Mouse (Mus musculus): ENCODE data around the gene Hoxd3.

Gene Hoxd3

GRCm38 (mm10) chr2:74731799-74732512, 20.2 kb downstream of the Hoxd3 start:
- no peak for DNase-seq

GRCm38 (mm10) chr2:74732513-74733316, 21.0 kb downstream of the Hoxd3 start:
- DNase-seq, result no peak

DNA sequence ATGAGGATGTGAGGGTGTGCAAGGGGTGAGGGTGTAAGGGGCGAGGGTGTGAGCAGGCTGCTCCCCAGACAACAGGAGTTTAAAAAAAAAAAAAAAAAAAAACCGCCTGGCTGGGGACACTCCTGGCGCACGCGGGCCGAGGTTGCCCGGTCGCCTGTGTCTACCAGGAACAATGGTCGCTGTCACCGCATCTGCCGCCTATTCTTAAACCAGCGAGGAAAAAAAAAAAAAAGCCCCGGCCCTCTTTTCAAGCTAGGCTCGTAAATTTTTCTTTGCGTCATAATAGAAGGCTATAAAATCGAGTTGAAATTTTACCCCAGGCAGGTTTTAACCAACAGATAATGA, 21.6 kb downstream of the Hoxd3 start:
- DNase-seq, result no peak

DNA sequence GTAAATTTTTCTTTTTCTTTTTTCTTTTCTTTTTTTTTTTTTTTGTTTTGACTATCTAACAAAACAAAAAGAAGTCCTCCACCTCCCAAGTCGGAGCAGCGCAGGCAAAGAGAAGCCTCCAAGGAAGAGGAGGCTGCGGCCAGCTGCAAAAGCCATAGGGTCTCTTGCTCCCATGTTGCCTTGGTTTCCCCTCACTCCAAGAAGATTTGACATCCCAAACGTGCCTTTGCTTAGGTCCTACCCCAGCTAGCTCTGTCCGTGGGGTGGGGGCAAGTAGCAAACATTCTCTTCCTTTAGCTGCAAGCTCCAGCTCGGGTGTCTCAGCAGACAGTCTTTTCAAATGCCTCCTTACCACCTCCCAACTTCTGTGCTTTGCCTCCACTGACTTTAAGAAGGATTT, 22.0 kb downstream of the Hoxd3 start:
- no peak for DNase-seq

- no peak for DNase-seq
Measured at GRCm38 (mm10) chr2:74734451-74734850, 22.7 kb downstream of the Hoxd3 start.

GRCm38 (mm10) chr2:74734996-74735811, 23.5 kb downstream of the Hoxd3 start:
- no peak for DNase-seq

DNA sequence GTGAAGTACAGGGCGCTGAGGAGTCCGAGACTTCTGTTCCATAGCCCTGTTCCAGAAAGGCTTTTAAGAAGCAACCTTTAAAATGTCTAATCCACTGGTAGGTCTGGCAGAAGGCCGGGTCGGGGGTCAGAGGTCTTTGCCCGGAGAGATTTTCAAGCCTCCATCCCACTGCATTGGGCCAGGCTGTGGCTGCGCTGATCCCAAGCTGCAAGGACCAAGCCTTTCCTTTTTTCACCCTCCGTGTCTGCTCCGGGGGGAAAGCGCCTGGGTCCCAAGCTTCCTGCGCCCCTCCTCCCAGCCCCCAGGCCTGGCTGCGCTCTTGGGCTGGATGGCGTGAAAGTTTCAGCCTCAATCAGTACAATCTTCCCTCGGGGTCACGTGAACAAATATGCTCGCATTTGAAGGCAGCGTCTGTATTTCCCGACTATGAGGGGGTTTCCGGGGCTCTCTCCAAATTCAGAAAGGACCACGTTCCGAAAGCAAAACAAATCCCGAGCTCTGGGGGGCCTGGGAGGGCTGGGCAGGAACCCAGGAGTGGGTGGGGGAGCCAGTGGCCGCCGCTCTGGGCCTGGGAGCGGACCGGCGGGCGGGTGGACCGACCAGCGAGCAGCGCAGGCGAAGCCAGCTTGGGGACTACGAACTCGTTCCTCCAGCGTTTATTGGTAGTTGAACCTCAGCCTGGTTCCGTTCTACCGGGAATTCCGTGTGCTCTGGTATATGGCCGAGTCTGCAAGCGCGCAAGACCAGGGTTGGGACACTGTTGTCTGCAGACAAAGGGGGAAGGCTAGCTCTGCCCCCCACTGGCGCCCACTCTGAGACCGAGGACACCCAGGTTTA, 24.3 kb downstream of the Hoxd3 start:
- DNase-seq, result no peak

GRCm38 (mm10) chr2:74736688-74737577, 25.2 kb downstream of the Hoxd3 start:
- DNase-seq, result no peak

DNA sequence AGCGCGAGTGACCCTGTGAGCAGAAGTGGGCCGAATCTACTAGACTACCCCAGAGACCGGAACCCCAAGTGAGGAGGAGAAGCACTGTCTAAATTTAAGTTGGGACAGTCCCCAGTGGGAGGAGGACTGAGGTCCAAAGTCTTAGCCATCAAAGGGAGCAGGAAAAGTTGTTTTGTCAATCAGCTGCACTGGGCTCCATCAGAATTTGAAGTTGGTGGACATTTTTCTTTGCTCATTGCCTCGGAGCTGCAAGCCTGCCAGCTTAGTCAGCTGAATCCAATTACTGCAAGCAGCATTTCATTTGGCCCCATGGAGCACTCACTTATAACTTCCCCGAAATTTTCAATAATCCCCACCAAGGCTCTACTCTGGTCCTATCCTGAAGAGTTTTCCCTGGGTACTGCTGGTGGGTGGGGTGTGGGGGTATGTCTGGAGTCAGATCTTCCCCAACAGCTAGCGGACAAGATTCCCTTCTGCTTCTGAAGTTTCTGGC, 25.9 kb downstream of the Hoxd3 start:
- DNase-seq, result no peak

- DNase-seq, result no peak
Measured at GRCm38 (mm10) chr2:74738623-74739475, 27.1 kb downstream of the Hoxd3 start.

DNA sequence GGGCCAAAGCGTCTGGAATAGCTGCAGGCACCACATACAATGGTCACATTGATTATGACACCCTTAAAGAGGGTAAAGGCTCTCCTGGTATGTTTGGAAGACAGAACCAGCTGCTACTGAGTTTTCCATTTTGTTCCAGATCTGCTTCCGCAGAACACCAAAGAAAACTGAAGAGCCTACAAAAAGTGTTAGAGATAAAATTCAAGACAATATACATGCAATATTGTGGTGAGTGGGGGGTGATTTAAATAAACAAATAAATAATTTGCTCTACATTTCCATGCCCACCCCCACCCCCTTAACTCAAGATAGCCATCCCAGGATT, 27.7 kb downstream of the Hoxd3 start:
- no peak for DNase-seq

GRCm38 (mm10) chr2:74739869-74740268, 28.1 kb downstream of the Hoxd3 start:
- DNase-seq, result no peak

DNA sequence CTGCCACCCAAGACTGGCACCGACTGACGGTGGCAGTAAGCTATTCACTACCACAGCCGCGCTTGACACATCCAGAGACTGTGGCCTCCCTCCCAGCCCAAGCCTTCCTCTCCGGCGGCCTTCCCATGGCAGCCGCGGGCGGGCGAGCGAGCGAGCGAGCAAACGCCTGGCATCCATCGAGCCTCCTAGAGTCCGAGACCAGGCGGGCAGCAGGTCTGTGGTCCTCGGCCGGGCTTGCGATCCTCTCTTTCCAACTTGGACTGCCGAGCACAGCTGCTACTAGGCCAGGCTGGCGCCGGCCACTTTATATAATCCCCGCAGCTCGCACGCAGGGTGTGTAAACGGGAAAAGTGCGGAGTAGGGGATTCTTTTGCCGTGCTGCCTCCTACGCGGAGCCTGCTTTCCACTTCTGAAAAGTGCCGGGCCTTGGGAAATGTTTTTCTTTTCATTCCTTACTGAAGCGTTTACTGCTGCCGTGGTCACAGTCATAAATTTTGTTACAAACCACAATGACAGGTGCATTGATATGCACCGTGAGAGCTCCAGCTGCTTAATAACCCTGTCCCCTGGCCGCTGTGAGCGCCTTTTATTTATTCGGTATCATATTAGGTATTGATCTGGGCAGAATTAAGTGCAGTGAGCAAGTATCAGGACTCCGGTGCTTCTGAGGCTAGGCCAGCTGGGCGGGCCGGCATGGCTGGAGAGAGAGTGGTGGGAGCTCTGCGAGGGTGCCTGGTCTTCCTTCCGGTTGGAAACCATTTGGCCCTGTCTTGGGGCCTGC, 28.8 kb downstream of the Hoxd3 start:
- no peak for DNase-seq

DNA sequence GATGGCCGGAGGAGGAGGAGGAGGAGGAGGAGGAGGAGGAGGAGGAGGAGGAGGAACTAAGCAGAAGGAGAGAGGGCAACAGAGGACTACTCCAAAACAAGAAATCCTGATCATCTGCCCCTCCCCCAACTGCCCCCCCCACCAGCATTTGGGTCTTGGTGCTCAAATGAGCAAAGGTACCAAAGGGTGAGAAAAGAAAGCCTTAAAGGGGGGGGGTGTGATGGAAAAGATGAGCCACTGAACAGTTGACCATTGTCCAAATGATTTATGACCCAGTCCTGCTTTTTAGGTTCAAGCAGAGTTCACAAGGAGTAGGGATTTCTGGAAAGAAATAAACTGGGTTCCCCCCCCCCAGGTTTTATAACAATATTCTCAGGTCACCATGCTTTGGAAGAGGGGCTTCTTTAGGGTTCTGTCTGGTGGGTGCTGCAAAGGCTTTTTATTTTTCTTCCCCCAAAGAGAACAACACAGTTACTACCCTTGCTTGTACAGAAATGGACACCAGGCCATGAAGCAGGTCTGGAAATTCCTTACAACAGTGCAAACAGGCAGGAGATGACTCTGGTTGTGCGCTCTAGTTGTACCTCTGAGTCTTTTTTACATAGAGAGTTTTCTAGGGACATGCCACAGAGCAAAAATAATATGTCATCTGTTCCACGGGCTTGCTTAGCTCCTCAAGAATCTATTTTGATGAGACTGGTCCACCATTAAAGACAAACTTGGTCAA, 29.7 kb downstream of the Hoxd3 start:
- no peak for DNase-seq

DNA sequence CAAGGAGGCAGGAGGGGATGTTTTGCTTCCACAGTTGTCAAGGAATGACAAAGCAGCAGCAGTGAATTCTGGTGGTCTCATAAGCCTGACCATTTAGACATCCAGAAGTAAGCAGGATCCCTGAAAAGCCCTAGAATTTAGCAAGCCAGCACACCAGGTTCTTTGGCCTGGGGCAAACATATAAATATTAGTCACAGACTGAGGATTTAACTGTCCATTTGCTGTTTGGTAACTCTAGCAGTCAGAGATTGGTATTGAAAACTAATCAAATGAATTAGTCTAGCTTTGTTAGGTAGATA, 30.2 kb downstream of the Hoxd3 start:
- no peak for DNase-seq

DNA sequence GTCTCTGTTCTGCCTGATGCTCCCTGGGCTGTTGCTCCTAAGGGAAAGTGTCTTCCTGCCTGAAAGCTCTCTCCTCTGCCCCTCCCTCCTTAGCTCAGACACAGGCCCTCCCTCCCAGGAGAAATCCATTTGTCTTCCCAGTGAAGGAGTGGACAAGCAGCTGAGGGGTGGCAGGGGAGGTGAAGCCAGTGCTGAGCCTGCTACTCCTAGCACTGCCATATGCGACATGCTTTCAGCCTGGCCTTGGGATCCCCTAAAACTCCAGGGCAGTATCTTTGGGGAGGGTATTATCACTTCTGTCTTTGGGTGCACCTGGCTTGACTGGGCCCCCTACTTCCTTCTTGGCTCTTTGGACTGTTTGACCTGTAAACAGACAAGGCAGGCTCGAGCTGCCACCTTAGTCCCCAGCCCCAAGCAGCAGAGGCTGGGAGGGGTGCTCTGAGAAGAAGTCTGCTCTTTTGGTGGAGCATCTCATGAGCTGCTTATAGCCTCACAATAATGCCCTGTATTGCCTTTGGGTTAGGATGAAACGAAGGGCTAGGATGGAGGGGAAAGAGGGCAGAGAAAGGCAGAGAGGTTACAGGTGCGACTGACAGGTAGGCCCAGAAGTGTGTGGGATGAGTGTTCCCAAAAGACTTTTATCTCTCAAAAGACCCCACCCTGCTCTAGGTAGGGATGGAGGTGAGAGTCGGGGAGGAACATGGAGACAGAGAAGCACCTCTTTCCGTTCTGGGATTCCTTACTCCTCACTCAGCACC, 34.0 kb downstream of the Hoxd3 start:
- DNase-seq, result no peak

DNA sequence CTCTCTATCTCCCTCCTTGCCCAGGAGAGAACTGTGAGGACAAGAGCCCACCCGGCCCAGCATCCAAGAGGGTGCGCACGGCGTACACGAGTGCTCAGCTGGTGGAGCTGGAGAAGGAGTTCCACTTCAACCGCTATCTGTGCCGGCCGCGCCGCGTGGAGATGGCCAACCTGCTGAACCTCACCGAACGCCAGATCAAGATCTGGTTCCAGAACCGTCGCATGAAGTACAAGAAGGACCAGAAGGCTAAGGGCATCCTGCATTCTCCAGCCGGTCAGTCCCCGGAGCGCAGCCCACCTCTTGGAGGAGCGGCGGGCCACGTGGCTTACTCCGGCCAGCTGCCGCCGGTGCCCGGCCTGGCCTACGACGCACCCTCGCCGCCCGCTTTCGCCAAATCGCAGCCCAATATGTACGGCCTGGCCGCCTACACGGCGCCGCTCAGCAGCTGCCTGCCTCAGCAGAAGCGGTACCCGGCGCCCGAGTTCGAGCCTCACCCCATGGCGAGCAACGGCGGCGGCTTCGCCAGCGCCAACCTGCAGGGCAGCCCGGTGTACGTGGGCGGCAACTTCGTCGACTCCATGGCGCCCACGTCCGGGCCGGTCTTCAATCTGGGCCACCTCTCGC, 34.7 kb downstream of the Hoxd3 start:
- no peak for DNase-seq

- no peak for DNase-seq
Measured at GRCm38 (mm10) chr2:74747006-74747405, 35.3 kb downstream of the Hoxd3 start.
